Comparison of ENCODE assay signal across 9 mouse cellular contexts in the genomic region with DNA sequence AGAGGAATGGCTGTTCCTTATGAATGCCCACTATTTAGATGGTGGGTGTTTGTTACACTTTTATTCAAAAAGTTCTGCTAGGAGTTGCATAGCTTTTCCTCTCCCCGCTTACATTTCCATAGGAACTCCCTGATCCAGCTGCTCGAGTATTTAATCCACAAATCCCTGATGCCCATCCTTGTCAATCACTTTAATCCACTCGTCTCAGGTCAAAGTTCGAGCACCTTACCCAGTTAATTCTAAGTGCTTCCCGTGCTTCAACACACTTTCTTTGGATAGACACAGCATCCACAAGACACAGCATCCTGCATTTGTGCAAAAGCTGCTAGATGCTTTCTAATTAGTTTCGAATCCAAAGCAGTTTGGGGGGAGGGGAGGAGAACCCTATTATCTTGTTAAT. TPM values are rescaled to one million over a fixed set of nuclear protein-coding genes. Genes with fewer than 3 reads are reported as not detected.
DNase-seq lines count a peak whose midpoint lies in the region; ATAC-seq lines count a peak whose summit lies in the region.
"Had no signal": no experiment of that assay in that cellular context is flagged by ENCODE, and none has a peak within 500 bp of the region (broad histone marks: within the 10 kb centered on the region; RNA-seq: fewer than 3 reads in every experiment).

No protein-coding gene starts in this region.

- H3K9me3 ChIP-seq in heart, embryonic 12.5 days (replicated peaks): no peaks in the 10 kb centered on the region
- H3K9me3 ChIP-seq in midbrain, embryonic 12.5 days: no peaks in the 10 kb centered on the region
- no peaks in the 10 kb centered on the region for H3K9me3 ChIP-seq in midbrain, embryonic 15.5 days
- H3K9me3 ChIP-seq in liver, embryonic 12.5 days (replicated peaks): no peaks in the 10 kb centered on the region
- H3K9me3 ChIP-seq in stomach, embryonic 16.5 days (replicated peaks; ENCODE audit: control insufficient read depth, low read length): no peaks in the 10 kb centered on the region

- peak overlapping the region; percentile 95; the same call in 1 of the 2 replicates for H3K4me3 ChIP-seq in heart, embryonic 12.5 days
- no peak overlapping the region for H3K4me3 ChIP-seq in midbrain, embryonic 12.5 days
- H3K4me3 ChIP-seq in midbrain, embryonic 15.5 days: no peak overlapping the region
- peak overlapping the region; percentile 69 for H3K4me3 ChIP-seq in liver, embryonic 12.5 days
- peak overlapping the region; percentile 84 for H3K4me3 ChIP-seq in stomach, embryonic 16.5 days (replicated peaks; ENCODE audit: low read length)

- 64% methylated on average over 6 of the region's 6 CpGs for WGBS in heart, embryonic 12.5 days
- 8% methylated on average over 6 of the region's 6 CpGs for WGBS in midbrain, embryonic 12.5 days
- WGBS in midbrain, embryonic 15.5 days: 13% methylated on average over 6 of the region's 6 CpGs
- 56% methylated on average over 6 of the region's 6 CpGs for WGBS in liver, embryonic 12.5 days (ENCODE audit: insufficient replicate concordance)
- 56% methylated on average over 6 of the region's 6 CpGs for whole genome bisulfite sequencing in stomach, embryonic 16.5 days

- peak overlapping the region; percentile 75 for H3K4me2 ChIP-seq in heart, embryonic 12.5 days
- peak overlapping the region; percentile 80 for H3K4me2 ChIP-seq in midbrain, embryonic 12.5 days (replicated peaks)
- H3K4me2 ChIP-seq in midbrain, embryonic 15.5 days: no peak overlapping the region
- peak overlapping the region; percentile 86 for H3K4me2 ChIP-seq in liver, embryonic 12.5 days
- peak overlapping the region; percentile 60 for H3K4me2 ChIP-seq in stomach, embryonic 16.5 days (ENCODE audit: low read depth, low read length)

- no peak for DNase-seq in heart, adult 8-10 months (ENCODE audit: low spot score)
- no peak for DNase-seq in spleen, postnatal 10 days (ENCODE audit: low spot score in 2 of 2)
- DNase-seq: kidney, postnatal 25 days had no signal

- peaks cover 53% of the 10 kb centered on the region for H3K4me1 ChIP-seq in heart, embryonic 12.5 days (replicated peaks)
- peaks cover 23% of the 10 kb centered on the region for H3K4me1 ChIP-seq in midbrain, embryonic 12.5 days
- peaks cover 12% of the 10 kb centered on the region for H3K4me1 ChIP-seq in midbrain, embryonic 15.5 days
- peaks cover 34% of the 10 kb centered on the region for H3K4me1 ChIP-seq in liver, embryonic 12.5 days
- peaks cover 23% of the 10 kb centered on the region for H3K4me1 ChIP-seq in stomach, embryonic 16.5 days (ENCODE audit: control insufficient read depth, insufficient read depth, low read length)

- ATAC-seq in heart, embryonic 12.5 days (ENCODE audit: insufficient number of reproducible peaks, low FRiP score): no peak
- no peak for ATAC-seq in midbrain, embryonic 12.5 days (ENCODE audit: low FRiP score, low read depth)
- ATAC-seq in midbrain, embryonic 15.5 days (replicated peaks): no peak
- no peak for ATAC-seq in liver, embryonic 12.5 days
- no peak for ATAC-seq in stomach, embryonic 16.5 days (ENCODE audit: insufficient read depth, low FRiP score)
- ATAC-seq in frontal cortex, adult (ENCODE audit: low TSS enrichment): no peak

- no peak overlapping the region for H3K27ac ChIP-seq in heart, embryonic 12.5 days (ENCODE audit: poor library complexity, severe bottlenecking)
- H3K27ac ChIP-seq in midbrain, embryonic 12.5 days (replicated peaks): no peak overlapping the region
- no peak overlapping the region for H3K27ac ChIP-seq in midbrain, embryonic 15.5 days
- no peak overlapping the region for H3K27ac ChIP-seq in liver, embryonic 12.5 days
- H3K27ac ChIP-seq in stomach, embryonic 16.5 days (ENCODE audit: low read length): no peak overlapping the region

- H3K36me3 ChIP-seq in heart, embryonic 12.5 days: peaks cover 17% of the 10 kb centered on the region
- no peaks in the 10 kb centered on the region for H3K36me3 ChIP-seq in midbrain, embryonic 12.5 days
- H3K36me3 ChIP-seq in midbrain, embryonic 15.5 days (replicated peaks): no peaks in the 10 kb centered on the region
- peaks cover 4% of the 10 kb centered on the region; the same call in 1 of the 2 replicates for H3K36me3 ChIP-seq in liver, embryonic 12.5 days
- 0 out of 2 replicates have a peak, but pooled peaks cover 6% of the 10 kb centered on the region for H3K36me3 ChIP-seq in stomach, embryonic 16.5 days (ENCODE audit: control insufficient read depth, insufficient read depth, low read length)

- H3K9ac ChIP-seq in heart, embryonic 12.5 days: no peak overlapping the region
- no peak overlapping the region for H3K9ac ChIP-seq in midbrain, embryonic 12.5 days (replicated peaks)
- H3K9ac ChIP-seq in midbrain, embryonic 15.5 days: no peak overlapping the region
- no peak overlapping the region for H3K9ac ChIP-seq in liver, embryonic 12.5 days
- H3K9ac ChIP-seq in stomach, embryonic 16.5 days (ENCODE audit: low read length): no peak overlapping the region

- H3K27me3 ChIP-seq in heart, embryonic 12.5 days (replicated peaks): no peaks in the 10 kb centered on the region
- peaks cover 13% of the 10 kb centered on the region for H3K27me3 ChIP-seq in midbrain, embryonic 12.5 days
- no peaks in the 10 kb centered on the region for H3K27me3 ChIP-seq in midbrain, embryonic 15.5 days (replicated peaks)
- no peaks in the 10 kb centered on the region for H3K27me3 ChIP-seq in liver, embryonic 12.5 days (replicated peaks)
- no peaks in the 10 kb centered on the region for H3K27me3 ChIP-seq in stomach, embryonic 16.5 days (ENCODE audit: control insufficient read depth, insufficient read depth, low read length)

RNA-seq across cellular contexts. Expression of gene Hadh, which starts 1.5 kb away (rescaled TPM):
- 142 and 151 TPM in 2 replicates for polyA plus RNA-seq in heart, embryonic 12.5 days (2016; fragmentation: Nextera tagmentation; extraction: Ambion mirVana)
- 100 to 1,000 TPM; 729 to 925 (median 854) TPM for total RNA-seq in heart, adult 8-10 months (2022)
- 48.2 and 49.0 TPM in 2 replicates for polyA plus RNA-seq in midbrain, embryonic 12.5 days (2016; fragmentation: Nextera tagmentation; extraction: Ambion mirVana)
- polyA plus RNA-seq in midbrain, embryonic 15.5 days (2015; fragmentation: Nextera tagmentation; extraction: Ambion mirVana): 20.8 and 21.1 TPM in 2 replicates
- polyA plus RNA-seq in liver, embryonic 12.5 days (2016; fragmentation: Nextera tagmentation; extraction: Ambion mirVana): 72.7 and 74.3 TPM in 2 replicates
- polyA plus RNA-seq in stomach, embryonic 16.5 days (2015; fragmentation: Nextera tagmentation; extraction: Ambion mirVana): 134 and 155 TPM in 2 replicates

RNA-seq across cellular contexts. Expression of gene Cyp2u1, which starts 32.6 kb away (rescaled TPM):
- polyA plus RNA-seq in heart, embryonic 12.5 days (2016; fragmentation: Nextera tagmentation; extraction: Ambion mirVana): 8.2 and 8.5 TPM in 2 replicates
- total RNA-seq in heart, adult 8-10 months (2022): 10 to 100 TPM; 33.6 to 39.7 (median 37.5) TPM
- polyA plus RNA-seq in midbrain, embryonic 12.5 days (2016; fragmentation: Nextera tagmentation; extraction: Ambion mirVana): 2.6 and 3.1 TPM in 2 replicates
- polyA plus RNA-seq in midbrain, embryonic 15.5 days (2015; fragmentation: Nextera tagmentation; extraction: Ambion mirVana): 7.3 and 8.1 TPM in 2 replicates
- 0.29 and 0.67 TPM in 2 replicates for polyA plus RNA-seq in liver, embryonic 12.5 days (2016; fragmentation: Nextera tagmentation; extraction: Ambion mirVana)
- 2.0 TPM in 2 replicates for polyA plus RNA-seq in stomach, embryonic 16.5 days (2015; fragmentation: Nextera tagmentation; extraction: Ambion mirVana)

Comparison
In these comparisons a context has a peak if more than half of its experiments do, and no peak if none do; other contexts are left out.
1. H3K4me3 ChIP-seq: peak in heart, embryonic 12.5 days (single experiment), liver, embryonic 12.5 days (single experiment) and stomach, embryonic 16.5 days (single experiment); none in midbrain, embryonic 12.5 days (single experiment) and midbrain, embryonic 15.5 days (single experiment).